Mouse (Mus musculus): Measurements from ENCODE around the gene Ccdc62.

DNA sequence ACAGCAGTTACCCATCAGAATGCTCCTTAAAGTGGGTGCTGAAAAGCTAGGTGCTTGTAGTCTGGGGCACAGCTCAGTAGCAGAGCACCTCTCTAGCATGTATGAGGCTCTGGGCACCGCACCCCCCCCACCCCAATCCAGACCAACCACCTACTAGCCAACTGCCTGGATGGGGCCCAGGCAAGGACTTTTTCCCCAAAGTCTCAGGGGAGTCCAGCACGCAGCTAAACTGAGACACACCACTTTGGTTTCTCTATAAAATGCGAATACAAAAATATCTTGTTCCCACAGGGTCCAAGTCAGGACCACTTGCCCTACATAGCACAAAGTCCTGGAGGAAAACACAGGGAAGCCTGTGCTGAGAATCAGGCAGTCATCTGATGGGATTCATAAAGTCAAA, 83.7 kb downstream of the Ccdc62 start:
- TF ChIP-seq MAX (IDR thresholded peaks at IDR 0.05; ENCODE audit: low read length) (no peak), CTCF (IDR thresholded peaks at IDR 0.05 in 2 of 3, conservative IDR thresholded peaks at IDR 0.05 in 1 of 3; ENCODE audit: control insufficient read depth in 1 of 3, insufficient read depth in 1 of 3, low read depth in 2 of 3, low read length in 3 of 3, poor library complexity in 1 of 3, severe bottlenecking in 1 of 3) (no peak), POLR2A (IDR thresholded peaks at IDR 0.05; ENCODE audit: control insufficient read depth in 1 of 2, insufficient read depth in 1 of 2, low read depth in 1 of 2, low read length in 2 of 2, poor library complexity in 1 of 2) (no peak), MEF2A (IDR thresholded peaks at IDR 0.05; ENCODE audit: extremely low read depth, insufficient replicate concordance, low read depth, low read length, poor library complexity, severe bottlenecking) (no peak), TCF12 (IDR thresholded peaks at IDR 0.05; ENCODE audit: low read depth, low read length) (no peak), ZNF384 (IDR thresholded peaks at IDR 0.05; ENCODE audit: low read depth, low read length) (no peak), GATA1 (IDR thresholded peaks at IDR 0.05; ENCODE audit: low read depth, low read length) (no peak), ETS1 (IDR thresholded peaks at IDR 0.05; ENCODE audit: low read depth, low read length) (no peak)

Data from MEL (cell line).